Mouse (Mus musculus): Measurements from ENCODE around the gene Pigl. TPM values are rescaled to one million over a fixed set of nuclear protein-coding genes. Genes with fewer than 3 reads are reported as not detected.
"Not testable (repeated sequence)": the region's sequence is repeated elsewhere in the genome, so short reads cannot be mapped to it uniquely, and the experiment has no call there.

Pigl gene
- total RNA-seq, 2 experiments from 2014 or later = 6.4 to 6.8 TPM

GRCm38 (mm10) chr11:62456021-62456482, 2.2 kb upstream of the Pigl start:
- no peak for TF ChIP-seq CTCF (IDR thresholded peaks at IDR 0.05)
- H3K27ac ChIP-seq = peak overlapping the region; percentile 90
- DNase-seq (ENCODE audit: extremely low spot score in 1 of 2, low spot score in 2 of 2) = no peak
- intact Hi-C loops (cut with DNase I) = loop anchor here (2.0 to 5.0 kb wide), 3 partner anchors 81 to 147 kb away; partner anchors contain the start of genes Cenpv and Ubb
- H3K4me3 ChIP-seq = peak overlapping the region; percentile 79

- DNase-seq (ENCODE audit: extremely low spot score in 1 of 2, low spot score in 2 of 2) = peak; percentile 36 to 37
- TF ChIP-seq CTCF (IDR thresholded peaks at IDR 0.05) = peak; percentile 17
- Histone ChIP-seq H3K4me3 (peak overlapping the region; percentile 79), H3K27ac (peak overlapping the region; percentile 90)
- intact Hi-C loops (cut with DNase I) = loop anchor here (2.0 to 5.0 kb wide), 3 partner anchors 81 to 146 kb away; partner anchors contain the start of genes Cenpv and Ubb
These were observed 1.6 kb upstream of the Pigl start for GRCm38 (mm10) chr11:62456483-62457172.

GRCm38 (mm10) chr11:62457241-62457890, 894 bp upstream of the Pigl start:
- peak; percentile 85 to 88 for DNase-seq (ENCODE audit: extremely low spot score in 1 of 2, low spot score in 2 of 2)
- Histone ChIP-seq H3K4me3 (peak overlapping the region; percentile 79), H3K27ac (peak overlapping the region; percentile 94)
- intact Hi-C loops (cut with DNase I) = loop anchor here (2.0 to 5.0 kb wide), 3 partner anchors 80 to 145 kb away; partner anchors contain the start of genes Cenpv and Ubb
- no peak; the same call in 1 of the 2 replicates for TF ChIP-seq CTCF (IDR thresholded peaks at IDR 0.05)

GRCm38 (mm10) chr11:62457891-62458270, 379 bp upstream of the Pigl start:
- peak overlapping the region; percentile 79 for H3K4me3 ChIP-seq
- DNase-seq (ENCODE audit: extremely low spot score in 1 of 2, low spot score in 2 of 2) = no peak
- intact Hi-C loops (cut with DNase I) = loop anchor here (2.0 to 5.0 kb wide), 3 partner anchors 79 to 145 kb away; partner anchors contain the start of genes Cenpv and Ubb
- no peak for TF ChIP-seq CTCF (IDR thresholded peaks at IDR 0.05)
- H3K27ac ChIP-seq = peak overlapping the region; percentile 94

GRCm38 (mm10) chr11:62458780-62459179, 520 bp downstream of the Pigl start:
- intact Hi-C loops (cut with DNase I) = loop anchor here (5.0 kb wide), 1 partner anchor 79 kb away; the partner anchor contains the start of gene Cenpv
- H3K4me3 ChIP-seq = peak overlapping the region; percentile 79
- TF ChIP-seq CTCF (IDR thresholded peaks at IDR 0.05) = no peak
- H3K27ac ChIP-seq = peak overlapping the region; percentile 94
- no peak for DNase-seq (ENCODE audit: extremely low spot score in 1 of 2, low spot score in 2 of 2)

- DNase-seq (ENCODE audit: extremely low spot score in 1 of 2, low spot score in 2 of 2); H3K27ac ChIP-seq; H3K4me3 ChIP-seq; intact Hi-C loops (cut with DNase I): not testable (repeated sequence)
These were observed 4.3 kb downstream of the Pigl start for GRCm38 (mm10) chr11:62462529-62462928.

DNA sequence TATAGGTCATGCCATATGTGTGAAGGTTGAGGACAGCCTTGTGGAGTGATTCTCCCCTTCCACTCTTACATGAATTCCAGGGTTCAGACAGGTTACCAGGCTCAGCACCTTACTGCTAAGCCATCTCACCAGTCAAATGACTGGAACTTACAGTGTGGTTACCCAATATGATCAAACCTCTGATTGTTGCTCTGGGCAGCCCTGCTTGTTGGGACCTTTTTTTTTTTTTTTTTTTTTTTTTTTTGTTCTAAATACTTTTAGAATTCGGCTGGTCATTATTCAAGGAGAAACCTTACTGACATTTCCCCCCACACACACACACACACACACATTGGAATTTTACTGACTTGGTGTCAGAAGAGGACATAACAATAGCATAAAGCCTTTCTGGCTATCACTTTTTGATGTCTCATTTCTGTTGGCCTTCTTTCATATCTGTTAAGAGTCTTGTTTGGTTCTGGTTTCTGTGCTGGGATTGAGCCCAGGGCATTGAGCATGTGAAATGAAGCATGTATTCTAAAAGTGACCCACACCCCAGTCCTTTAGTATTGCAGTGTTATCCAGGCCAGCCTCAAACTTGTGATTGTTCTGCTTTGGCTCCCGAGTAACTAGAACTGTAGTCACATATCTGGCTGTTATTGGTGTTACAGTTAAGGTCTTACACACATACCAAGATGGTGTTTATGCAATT, 5.1 kb downstream of the Pigl start:
- intact Hi-C loops (cut with DNase I) = no loop called here
- H3K4me3 ChIP-seq = no peak overlapping the region
- H3K27ac ChIP-seq = no peak overlapping the region
- DNase-seq (ENCODE audit: extremely low spot score in 1 of 2, low spot score in 2 of 2) = no peak
- TF ChIP-seq CTCF (IDR thresholded peaks at IDR 0.05) = no peak

- no peak overlapping the region for H3K4me3 ChIP-seq
- intact Hi-C loops (cut with DNase I) = no loop called here
- H3K27ac ChIP-seq = no peak overlapping the region; the same call in 1 of the 2 replicates
- no peak for TF ChIP-seq CTCF (IDR thresholded peaks at IDR 0.05)
- no peak for DNase-seq (ENCODE audit: extremely low spot score in 1 of 2, low spot score in 2 of 2)
These were observed 6.4 kb downstream of the Pigl start for GRCm38 (mm10) chr11:62464696-62465095.

DNA sequence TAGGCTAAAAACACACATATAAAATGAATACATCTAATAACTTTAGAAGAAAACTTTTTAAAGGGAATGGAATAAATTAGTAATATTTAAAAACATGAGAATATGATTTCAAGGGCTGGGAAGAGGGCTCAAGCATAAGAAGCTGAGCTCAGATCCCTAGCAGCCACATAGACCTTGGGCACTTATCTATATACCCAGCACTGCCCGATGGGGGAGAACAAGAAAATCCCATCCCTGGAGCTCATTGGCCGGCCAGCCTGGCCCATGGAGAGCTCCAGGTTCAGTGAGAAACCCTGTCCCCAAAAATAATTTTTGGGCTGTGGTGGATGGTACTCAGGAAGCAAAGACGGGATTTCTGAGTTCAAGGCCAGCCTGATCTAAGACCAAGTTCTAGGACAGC, 7.6 kb downstream of the Pigl start:
- no peak for TF ChIP-seq CTCF (IDR thresholded peaks at IDR 0.05)
- no peak overlapping the region for H3K4me3 ChIP-seq
- intact Hi-C loops (cut with DNase I) = no loop called here
- no peak for DNase-seq (ENCODE audit: extremely low spot score in 1 of 2, low spot score in 2 of 2)
- no peak overlapping the region for H3K27ac ChIP-seq

GRCm38 (mm10) chr11:62466546-62466945, 8.3 kb downstream of the Pigl start:
- no peak for DNase-seq (ENCODE audit: extremely low spot score in 1 of 2, low spot score in 2 of 2)
- H3K27ac ChIP-seq = no peak overlapping the region
- no peak overlapping the region for H3K4me3 ChIP-seq
- no peak for TF ChIP-seq CTCF (IDR thresholded peaks at IDR 0.05)
- intact Hi-C loops (cut with DNase I) = no loop called here

DNA sequence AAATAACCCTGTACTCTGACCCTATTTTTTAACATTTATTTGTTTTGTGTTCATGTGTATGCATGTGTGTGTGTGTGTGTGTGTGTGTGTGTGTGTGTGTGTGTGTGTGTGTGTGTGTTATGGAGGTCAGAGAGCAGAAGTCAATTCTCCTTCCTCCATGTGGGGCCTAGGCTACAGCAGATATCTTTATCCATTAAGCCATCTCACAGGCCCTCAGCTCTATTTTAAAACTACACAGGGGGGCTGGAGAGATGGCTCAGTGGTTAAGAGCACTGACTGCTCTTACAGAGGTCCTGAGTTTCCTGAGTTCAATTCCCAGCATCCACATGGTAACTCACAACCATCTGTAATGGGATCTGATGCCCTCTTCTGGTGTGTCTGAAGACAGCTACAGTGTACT, 9.0 kb downstream of the Pigl start:
- H3K27ac ChIP-seq; intact Hi-C loops (cut with DNase I); H3K4me3 ChIP-seq; DNase-seq (ENCODE audit: extremely low spot score in 1 of 2, low spot score in 2 of 2): not testable (repeated sequence)

DNA sequence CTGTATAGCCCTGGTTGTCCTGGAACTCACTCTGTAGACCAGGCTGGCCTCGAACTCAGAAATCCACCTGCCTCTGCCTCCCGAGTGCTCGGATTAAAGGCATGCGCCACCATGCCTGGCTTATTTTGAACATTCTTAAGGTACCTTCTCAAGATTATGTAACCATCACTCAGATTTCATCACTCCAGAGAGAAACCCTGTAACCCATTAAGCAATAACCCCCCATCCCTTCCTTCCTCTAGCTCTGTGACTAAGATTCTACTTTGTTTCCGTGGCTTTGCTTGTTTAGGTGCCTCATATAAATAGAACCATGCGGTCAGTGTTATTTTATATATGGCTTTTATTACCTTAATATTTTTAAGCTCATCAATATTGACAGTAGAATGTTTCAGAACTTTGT, 12.2 kb downstream of the Pigl start:
- no peak for DNase-seq (ENCODE audit: extremely low spot score in 1 of 2, low spot score in 2 of 2)
- intact Hi-C loops (cut with DNase I) = no loop called here
- no peak overlapping the region for H3K4me3 ChIP-seq
- H3K27ac ChIP-seq = no peak overlapping the region
- TF ChIP-seq CTCF (IDR thresholded peaks at IDR 0.05) = no peak
